Mouse (Mus musculus) liver, embryonic 11.5 days (tissue): ENCODE measurements around the gene Hexim1. TPM values are rescaled to one million over a fixed set of nuclear protein-coding genes. Genes with fewer than 3 reads are reported as not detected.
A peak's percentile ranks its signal among the peaks of the same experiment; 100 is the strongest.

Source experiments
- ATAC-seq: fragments of 200-750 bp; cut with Nextera tagmentation; replicated peaks from 2 replicates; pipeline ENCODE4 v1.8.0; 2017; ENCODE audit warnings: moderate number of reproducible peaks, mild to moderate bottlenecking, moderate TSS enrichment, moderate library complexity; ENCODE audit not compliant: low FRiP score
- DNase-seq: peaks from one replicate; pipeline ENCODE4 v3.0.0-alpha.2; 2017; ENCODE audit warnings: low spot score
- H3K27ac ChIP-seq: fragments of 300-500 bp; sonication (generic); 2 replicates; pipeline ENCODE4 v1.5.1; 2014; ENCODE audit warnings: mild to moderate bottlenecking, low read depth, low read length, control low read depth
- H3K27me3 ChIP-seq: fragments of 300-500 bp; sonication (generic); replicated peaks from 2 replicates; pipeline ENCODE4 v1.6.1; 2014; ENCODE audit warnings: low read length, mixed read lengths; ENCODE audit not compliant: control insufficient read depth, insufficient read depth
- H3K36me3 ChIP-seq: fragments of 300-500 bp; sonication (generic); 2 replicates; pipeline ENCODE4 v1.6.1; 2014; ENCODE audit warnings: mild to moderate bottlenecking, low read length, moderate library complexity, mixed read lengths; ENCODE audit not compliant: control insufficient read depth, insufficient read depth
- H3K4me1 ChIP-seq: fragments of 300-500 bp; sonication (generic); replicated peaks from 2 replicates; pipeline ENCODE4 v1.6.1; 2014; ENCODE audit warnings: low read length, mixed read lengths; ENCODE audit not compliant: control insufficient read depth, insufficient read depth
- H3K4me2 ChIP-seq: fragments of 300-500 bp; sonication (generic); 2 replicates; pipeline ENCODE4 v1.6.1; 2014; ENCODE audit warnings: mild to moderate bottlenecking, control low read depth, moderate library complexity
- H3K4me3 ChIP-seq: fragments of 300-500 bp; sonication (generic); 2 replicates; pipeline ENCODE4 v1.5.1; 2014; ENCODE audit warnings: low read depth, low read length, control low read depth
- H3K9ac ChIP-seq: fragments of 300-500 bp; sonication (generic); 2 replicates; pipeline ENCODE4 v1.6.1; 2014; ENCODE audit warnings: low read depth, low read length, control low read depth
- H3K9me3 ChIP-seq: fragments of 300-500 bp; sonication (generic); 2 replicates; pipeline ENCODE4 v1.6.1; 2016; ENCODE audit warnings: low read length, inconsistent platforms, mixed read lengths; ENCODE audit not compliant: control insufficient read depth
- WGBS: fragments of 180-500 bp; shearing (Covaris S2); extraction: QIAGEN DNeasy Blood & Tissue Kit; methylation state at CpG from one replicate; pipeline ENCODE4 v1.1.7; 2014; 5-methylcytosine and 5-hydroxymethylcytosine counted together
- polyA plus RNA-seq: library from polyadenylated mRNA; unstranded; fragments of >200 nt; fragmentation: Nextera tagmentation; extraction: Ambion mirVana; gene quantifications from 2 replicates; pipeline ENCODE4 v1.2.1, GENCODE M21; 2014

Gene Hexim1
- polyA plus RNA-seq, result 4.6 and 6.1 TPM in 2 replicates

DNA sequence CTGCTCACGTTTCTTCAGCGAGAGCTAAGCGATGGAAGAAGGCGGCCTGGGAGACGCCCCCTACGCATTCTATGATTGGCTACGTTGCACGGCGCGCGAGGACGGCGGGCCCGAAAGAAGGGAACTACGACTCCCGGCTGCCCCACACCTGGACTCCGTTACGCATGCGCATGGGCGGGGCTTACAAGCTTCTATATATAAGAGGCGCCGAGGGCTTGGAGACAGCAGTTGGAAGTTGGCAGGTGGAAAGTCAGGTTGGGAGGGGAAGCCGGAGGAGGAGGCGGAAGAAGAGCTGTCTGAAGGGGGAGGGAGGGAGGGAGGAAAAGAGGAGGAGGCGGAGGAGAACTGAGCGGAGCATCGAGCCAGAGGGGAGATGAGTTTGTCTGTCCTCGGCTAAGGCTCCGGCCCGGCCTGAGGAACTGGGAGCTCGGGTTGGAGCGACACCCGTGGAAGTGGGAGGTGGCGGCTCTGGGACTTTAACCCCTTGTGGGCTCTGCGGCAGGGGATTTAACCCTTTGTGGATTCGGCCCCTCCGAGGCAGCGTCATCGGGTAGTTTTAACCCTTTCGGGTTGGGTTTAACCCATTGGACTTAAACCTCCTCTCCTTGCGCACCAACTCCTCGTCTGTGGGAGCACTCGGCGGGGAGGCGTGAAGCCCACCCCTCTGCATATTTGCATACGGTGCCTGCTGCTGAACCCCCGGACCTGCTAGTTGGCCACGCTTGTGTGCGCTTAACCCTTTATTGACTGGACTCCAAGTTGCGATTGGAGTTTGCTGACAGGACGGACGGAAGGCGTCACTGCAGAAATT is at the start of gene Hexim1:
Gene Hexim1, plus strand, starts transcription at position 224 of the 811 bp plus-strand sequence.
- H3K27me3 ChIP-seq, result peaks cover 1% of the 10 kb centered on the region; the same call in 1 of the 2 replicates
- peak within 1 kb of the TSS; percentile 99 for H3K4me2 ChIP-seq
- H3K9me3 ChIP-seq, result no peaks in the 10 kb centered on the region
- peak within 1 kb of the TSS; percentile 86 for H3K27ac ChIP-seq
- DNase-seq (peak; percentile 100), ATAC-seq (peak; percentile 93)
- WGBS, result under 1% methylated on average over 52 of the region's 53 CpGs
- H3K4me3 ChIP-seq, result peak within 1 kb of the TSS; percentile 75
- peak within 1 kb of the TSS; percentile 80 for H3K9ac ChIP-seq
- H3K4me1 ChIP-seq, result peaks cover 31% of the 10 kb centered on the region
- H3K36me3 ChIP-seq, result no peaks in the 10 kb centered on the region

DNA sequence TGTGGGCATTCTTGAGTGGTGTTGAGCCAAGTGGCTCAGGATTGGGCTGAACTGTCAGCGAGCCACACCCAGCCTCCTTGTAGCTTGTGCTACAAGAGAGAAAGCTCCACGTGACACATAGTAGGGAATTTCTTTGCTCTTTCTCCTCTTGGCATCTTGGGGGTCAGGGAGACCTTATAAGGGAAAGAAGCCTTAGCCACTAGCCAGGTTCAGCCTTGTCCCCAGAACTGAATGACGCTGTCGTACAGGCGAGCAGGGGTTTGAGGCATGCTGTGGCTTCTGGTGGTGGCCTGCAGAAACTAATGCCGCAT is 49.0 kb upstream of the Hexim1 start:
- Histone ChIP-seq H3K4me3 (no peak overlapping the region), H3K27ac (no peak overlapping the region), H3K27me3 (no peaks in the 10 kb centered on the region), H3K9ac (no peak overlapping the region), H3K4me1 (no peaks in the 10 kb centered on the region), H3K9me3 (no peaks in the 10 kb centered on the region), H3K36me3 (peaks cover 27% of the 10 kb centered on the region), H3K4me2 (no peak overlapping the region)
- ATAC-seq, result no peak
- no peak for DNase-seq
- WGBS, result 99% methylated on average over 6 of the region's 6 CpGs

DNA sequence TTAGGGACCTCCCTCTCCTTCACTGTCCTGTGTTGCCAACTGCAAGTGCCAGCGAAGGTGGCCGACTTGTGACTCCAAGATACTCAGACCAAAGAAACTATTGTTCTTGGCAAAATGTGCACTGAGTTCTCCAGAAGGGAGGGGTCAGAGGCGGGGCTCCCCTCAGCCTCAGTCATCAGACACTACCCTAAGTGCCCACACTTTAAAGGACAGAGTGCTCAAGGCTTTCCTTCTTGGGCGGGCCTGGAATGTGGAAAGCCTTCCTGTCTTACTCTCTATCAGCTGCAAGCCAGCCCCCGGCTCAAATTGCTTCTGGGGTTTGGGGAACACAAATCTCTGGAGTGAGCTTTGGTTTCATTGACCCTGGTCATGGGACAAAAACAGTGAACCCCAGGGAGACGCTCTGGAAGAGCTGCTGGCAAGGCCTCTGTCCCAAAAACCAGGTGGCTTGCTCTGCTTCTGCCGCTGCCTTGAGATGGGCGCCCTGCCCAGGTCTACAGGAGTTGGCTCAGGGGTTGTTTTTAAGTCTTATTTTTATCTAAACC is 48.5 kb upstream of the Hexim1 start:
- Histone ChIP-seq H3K4me3 (no peak overlapping the region), H3K4me2 (no peak overlapping the region), H3K9me3 (no peaks in the 10 kb centered on the region), H3K9ac (no peak overlapping the region), H3K27me3 (no peaks in the 10 kb centered on the region), H3K4me1 (no peaks in the 10 kb centered on the region), H3K36me3 (peaks cover 27% of the 10 kb centered on the region), H3K27ac (no peak overlapping the region)
- 85% methylated on average over 8 of the region's 8 CpGs for WGBS
- DNase-seq, result no peak
- no peak for ATAC-seq

DNA sequence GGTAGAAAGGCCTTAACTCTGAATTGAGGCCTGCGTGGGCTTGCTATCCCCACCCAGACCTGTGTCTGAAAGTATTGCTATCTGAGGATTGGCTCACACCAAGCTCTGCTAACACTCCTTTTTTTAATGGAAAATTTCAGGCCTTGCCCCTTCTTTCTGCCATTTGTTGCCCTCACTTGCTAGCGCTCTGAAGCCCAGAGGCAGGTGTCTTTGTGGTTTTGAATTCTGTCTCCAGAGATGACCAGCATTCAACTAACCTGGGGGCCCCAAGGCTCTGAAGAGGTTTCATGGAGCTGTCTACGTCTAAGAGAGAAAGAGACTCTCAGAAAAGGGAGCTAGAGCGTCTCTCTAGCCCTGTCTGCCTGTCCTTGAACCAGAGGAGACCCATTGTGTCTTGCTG is 47.8 kb upstream of the Hexim1 start:
- 92% methylated on average over 4 of the region's 4 CpGs for WGBS
- Histone ChIP-seq H3K27me3 (no peaks in the 10 kb centered on the region), H3K9me3 (no peaks in the 10 kb centered on the region), H3K36me3 (peaks cover 27% of the 10 kb centered on the region), H3K4me3 (no peak overlapping the region), H3K27ac (no peak overlapping the region), H3K4me1 (no peaks in the 10 kb centered on the region), H3K9ac (no peak overlapping the region), H3K4me2 (no peak overlapping the region)
- no peak for ATAC-seq
- no peak for DNase-seq

DNA sequence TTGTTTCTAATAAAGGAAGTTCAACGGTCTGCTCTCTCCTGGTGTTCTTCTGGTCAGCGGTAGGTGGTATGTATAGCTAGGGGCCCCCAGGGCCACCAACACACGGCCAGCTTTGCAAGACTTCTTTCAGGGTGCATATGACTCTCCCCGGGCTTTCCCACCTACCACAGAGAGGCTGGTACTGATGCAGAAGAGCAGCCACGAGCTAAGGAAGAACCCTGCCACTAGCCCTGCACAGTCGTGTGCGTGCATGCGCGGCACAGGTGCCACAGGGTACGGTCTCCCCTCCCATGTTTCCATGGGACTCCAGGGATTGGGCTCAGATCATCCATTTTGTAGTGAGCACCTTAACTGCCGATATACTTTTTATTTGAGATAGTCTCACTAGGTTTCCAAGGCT is 47.1 kb upstream of the Hexim1 start:
- DNase-seq (no peak), ATAC-seq (no peak)
- Histone ChIP-seq H3K4me2 (no peak overlapping the region), H3K9ac (no peak overlapping the region), H3K4me3 (no peak overlapping the region), H3K36me3 (peaks cover 25% of the 10 kb centered on the region), H3K27me3 (no peaks in the 10 kb centered on the region), H3K9me3 (no peaks in the 10 kb centered on the region), H3K27ac (no peak overlapping the region), H3K4me1 (no peaks in the 10 kb centered on the region)
- WGBS, result 91% methylated on average over 11 of the region's 11 CpGs

DNA sequence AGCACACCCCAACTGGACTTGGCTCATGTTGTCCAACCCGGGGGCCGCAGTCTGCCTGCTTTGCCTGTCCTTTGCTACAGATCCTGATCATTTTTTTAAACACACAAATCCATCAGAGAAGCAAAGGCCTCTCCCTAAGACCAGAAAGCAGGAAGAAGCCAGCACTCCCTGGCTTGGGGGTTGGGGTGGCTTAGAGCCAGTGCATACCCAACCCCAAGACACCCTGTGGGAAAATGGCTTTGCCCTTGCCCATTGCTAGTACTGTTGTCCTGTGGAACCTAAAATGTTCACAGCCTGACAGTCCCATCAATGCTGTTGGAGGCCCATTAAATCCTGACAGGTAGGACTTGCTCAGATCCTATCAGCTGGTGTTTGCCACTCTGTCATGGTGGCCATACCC is 46.3 kb upstream of the Hexim1 start:
- Histone ChIP-seq H3K36me3 (peaks cover 17% of the 10 kb centered on the region), H3K4me3 (no peak overlapping the region), H3K4me1 (0 out of 2 replicates have a peak, but pooled peaks cover 2% of the 10 kb centered on the region), H3K9ac (no peak overlapping the region), H3K9me3 (no peaks in the 10 kb centered on the region), H3K27me3 (no peaks in the 10 kb centered on the region), H3K27ac (no peak overlapping the region), H3K4me2 (no peak overlapping the region)
- WGBS, result 100% methylated on average over 2 of the region's 2 CpGs
- ATAC-seq (no peak), DNase-seq (no peak)

DNA sequence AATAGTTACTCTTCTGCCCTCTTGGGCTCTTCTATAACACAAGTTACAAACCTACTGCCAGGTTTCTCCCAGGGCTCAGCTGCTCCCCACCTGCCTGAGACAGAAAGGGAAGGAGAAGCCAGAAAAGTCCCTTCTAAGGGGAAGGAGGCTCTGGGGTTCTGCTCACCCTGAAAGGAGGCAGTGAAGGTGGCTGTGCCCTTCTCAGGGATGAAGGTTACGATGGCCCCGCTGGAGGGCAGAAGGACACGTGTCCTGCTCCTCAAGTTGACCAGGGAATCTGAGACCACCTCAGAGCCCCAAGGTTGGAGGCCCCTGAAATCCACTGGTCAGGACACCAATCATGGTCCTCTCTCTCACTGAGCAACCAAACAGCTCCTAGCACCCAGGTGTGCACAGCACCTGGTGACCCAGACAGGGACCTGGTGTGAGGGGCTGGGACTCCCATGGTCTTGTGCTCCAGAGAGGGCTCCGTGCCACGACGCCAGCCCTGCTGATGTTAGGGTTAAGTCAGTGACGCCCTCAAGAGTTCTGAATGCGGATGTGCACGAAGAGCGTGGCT is 45.6 kb upstream of the Hexim1 start:
- H3K27me3 ChIP-seq, result no peaks in the 10 kb centered on the region
- H3K4me3 ChIP-seq, result no peak overlapping the region
- H3K9ac ChIP-seq, result no peak overlapping the region
- no peak overlapping the region for H3K27ac ChIP-seq
- H3K9me3 ChIP-seq, result no peaks in the 10 kb centered on the region
- no peak overlapping the region for H3K4me2 ChIP-seq
- DNase-seq (no peak), ATAC-seq (no peak)
- WGBS, result 91% methylated on average over 10 of the region's 10 CpGs
- 0 out of 2 replicates have a peak, but pooled peaks cover 2% of the 10 kb centered on the region for H3K4me1 ChIP-seq
- H3K36me3 ChIP-seq, result peaks cover 15% of the 10 kb centered on the region

DNA sequence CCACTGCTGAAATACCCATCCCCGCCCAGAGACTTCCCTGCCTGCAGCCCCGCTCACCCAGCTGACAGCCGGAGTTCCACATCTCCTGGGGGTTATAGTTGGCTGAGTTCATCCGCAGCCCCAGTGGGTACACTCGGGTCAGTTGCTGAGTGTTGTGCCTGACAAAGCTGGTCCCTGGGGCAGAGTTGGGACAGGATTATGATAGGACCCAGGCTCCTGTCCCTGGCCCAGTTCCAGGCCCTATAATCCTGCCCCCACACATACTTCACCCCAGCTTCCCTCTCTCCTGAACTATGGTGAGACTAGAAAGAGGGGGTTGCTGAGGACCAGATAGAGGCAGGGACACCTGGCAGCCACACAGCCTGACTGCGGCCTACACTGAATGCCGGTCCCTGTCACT is 42.4 kb upstream of the Hexim1 start:
- peaks cover 2% of the 10 kb centered on the region; the same call in 1 of the 2 replicates for H3K27me3 ChIP-seq
- H3K27ac ChIP-seq, result no peak overlapping the region
- 81% methylated on average over 7 of the region's 7 CpGs for WGBS
- no peak overlapping the region for H3K9ac ChIP-seq
- H3K36me3 ChIP-seq, result peaks cover 3% of the 10 kb centered on the region; the same call in 1 of the 2 replicates
- 0 out of 2 replicates have a peak, but pooled peaks cover 2% of the 10 kb centered on the region for H3K4me1 ChIP-seq
- H3K4me3 ChIP-seq, result no peak overlapping the region
- ATAC-seq (no peak), DNase-seq (no peak)
- H3K4me2 ChIP-seq, result no peak overlapping the region
- H3K9me3 ChIP-seq, result no peaks in the 10 kb centered on the region
